Mouse (Mus musculus) cerebellum, adult 11 months (tissue): ENCODE data around the gene Fbn1.

Experiments
- DNase-seq: peaks from one replicate; pipeline ENCODE4 v3.0.0; 2022

The Fbn1 gene

GRCm38 (mm10) chr2:125330506-125330905 is 177.3 kb downstream of the Fbn1 start:
- no peak for DNase-seq

GRCm38 (mm10) chr2:125325125-125325855 is 182.5 kb downstream of the Fbn1 start:
- no peak for DNase-seq

- no peak for DNase-seq
Observed at GRCm38 (mm10) chr2:125324455-125324854, 183.3 kb downstream of the Fbn1 start.

- DNase-seq = no peak
Observed at GRCm38 (mm10) chr2:125323347-125323746, 184.4 kb downstream of the Fbn1 start.

- no peak for DNase-seq
Observed at GRCm38 (mm10) chr2:125322581-125322980, 185.2 kb downstream of the Fbn1 start.

GRCm38 (mm10) chr2:125321071-125321470 is 186.7 kb downstream of the Fbn1 start:
- DNase-seq = no peak

GRCm38 (mm10) chr2:125319651-125320050 is 188.1 kb downstream of the Fbn1 start:
- DNase-seq = no peak

- DNase-seq = no peak
Observed at GRCm38 (mm10) chr2:125318371-125319061, 189.3 kb downstream of the Fbn1 start.

GRCm38 (mm10) chr2:125315203-125315602 is 192.6 kb downstream of the Fbn1 start:
- no peak for DNase-seq

GRCm38 (mm10) chr2:125314169-125314925 is 193.4 kb downstream of the Fbn1 start:
- DNase-seq = no peak

- no peak for DNase-seq
Observed at GRCm38 (mm10) chr2:125309710-125310109, 198.1 kb downstream of the Fbn1 start.

- no peak for DNase-seq
Observed at GRCm38 (mm10) chr2:125305671-125306070, 202.1 kb downstream of the Fbn1 start.

- no peak for DNase-seq
Observed at GRCm38 (mm10) chr2:125304746-125305145, 203.0 kb downstream of the Fbn1 start.

GRCm38 (mm10) chr2:125303764-125304384 is 203.9 kb downstream of the Fbn1 start:
- no peak for DNase-seq

GRCm38 (mm10) chr2:125302625-125302924 is 205.2 kb downstream of the Fbn1 start:
- DNase-seq = no peak

- DNase-seq = no peak
Observed at GRCm38 (mm10) chr2:125301877-125302624, 205.7 kb downstream of the Fbn1 start.

- DNase-seq = no peak
Observed at GRCm38 (mm10) chr2:125298841-125299240, 209.0 kb downstream of the Fbn1 start.

GRCm38 (mm10) chr2:125295526-125295925 is 212.3 kb downstream of the Fbn1 start:
- DNase-seq = no peak

GRCm38 (mm10) chr2:125293969-125294491 is 213.8 kb downstream of the Fbn1 start:
- DNase-seq = no peak

GRCm38 (mm10) chr2:125292616-125293015 is 215.2 kb downstream of the Fbn1 start:
- no peak for DNase-seq

- no peak for DNase-seq
Observed at GRCm38 (mm10) chr2:125291101-125291500, 216.7 kb downstream of the Fbn1 start.

- no peak for DNase-seq
Observed at GRCm38 (mm10) chr2:125290197-125290965, 217.4 kb downstream of the Fbn1 start.
